Mouse (Mus musculus) intestine, embryonic 16.5 days (tissue): ENCODE data around the gene Ang2. TPM values are rescaled to one million over a fixed set of nuclear protein-coding genes. Genes with fewer than 3 reads are reported as not detected.
"Not testable (repeated sequence)": the region's sequence is repeated elsewhere in the genome, so short reads cannot be mapped to it uniquely, and the experiment has no call there.

ENCODE experiments used
- ATAC-seq: fragments of 200-750 bp; cut with Nextera tagmentation; 2 replicates; pipeline ENCODE4 v1.8.0; 2017; ENCODE audit warnings: moderate TSS enrichment, moderate library complexity
- H3K27ac ChIP-seq: fragments of 300-500 bp; sonication (generic); 2 replicates; pipeline ENCODE4 v1.5.1; 2014; ENCODE audit warnings: mild to moderate bottlenecking, low read length
- H3K27me3 ChIP-seq: fragments of 300-500 bp; sonication (generic); replicated peaks from 2 replicates; pipeline ENCODE4 v1.6.1; 2014; ENCODE audit warnings: low read length, control low read depth, mixed read lengths; ENCODE audit not compliant: control insufficient read depth, insufficient read depth
- H3K36me3 ChIP-seq: fragments of 300-500 bp; sonication (generic); 2 replicates; pipeline ENCODE4 v1.6.1; 2014; ENCODE audit warnings: low read length, control low read depth; ENCODE audit not compliant: control insufficient read depth, insufficient read depth
- H3K4me1 ChIP-seq: fragments of 300-500 bp; sonication (generic); 2 replicates; pipeline ENCODE4 v1.6.1; 2014; ENCODE audit warnings: low read length, control low read depth, mixed read lengths; ENCODE audit not compliant: control insufficient read depth, insufficient read depth
- H3K4me2 ChIP-seq: fragments of 300-500 bp; sonication (generic); 2 replicates; pipeline ENCODE4 v1.6.1; 2014; ENCODE audit warnings: low read depth, low read length, control low read depth
- H3K4me3 ChIP-seq: fragments of 300-500 bp; sonication (generic); 2 replicates; pipeline ENCODE4 v1.5.1; 2014; ENCODE audit warnings: mild to moderate bottlenecking, low read length
- H3K9ac ChIP-seq: fragments of 300-500 bp; sonication (generic); 2 replicates; pipeline ENCODE4 v1.6.1; 2014; ENCODE audit warnings: low read depth, low read length
- H3K9me3 ChIP-seq: fragments of 300-500 bp; sonication (generic); 2 replicates; pipeline ENCODE4 v1.6.1; 2016; ENCODE audit warnings: low read length, control low read depth; ENCODE audit not compliant: control insufficient read depth
- WGBS: fragments of 180-500 bp; shearing (Covaris S2); extraction: QIAGEN DNeasy Blood & Tissue Kit; methylation state at CpG from one replicate; pipeline ENCODE4 v1.1.7; 2014; 5-methylcytosine and 5-hydroxymethylcytosine counted together
- polyA plus RNA-seq: library from polyadenylated mRNA; unstranded; fragments of >200 nt; fragmentation: Nextera tagmentation; extraction: Ambion mirVana; gene quantifications from 2 replicates; pipeline ENCODE4 v1.2.1, GENCODE M21; 2015

The Ang2 gene
- polyA plus RNA-seq, 1 experiment from 2014 or later = not detected

DNA sequence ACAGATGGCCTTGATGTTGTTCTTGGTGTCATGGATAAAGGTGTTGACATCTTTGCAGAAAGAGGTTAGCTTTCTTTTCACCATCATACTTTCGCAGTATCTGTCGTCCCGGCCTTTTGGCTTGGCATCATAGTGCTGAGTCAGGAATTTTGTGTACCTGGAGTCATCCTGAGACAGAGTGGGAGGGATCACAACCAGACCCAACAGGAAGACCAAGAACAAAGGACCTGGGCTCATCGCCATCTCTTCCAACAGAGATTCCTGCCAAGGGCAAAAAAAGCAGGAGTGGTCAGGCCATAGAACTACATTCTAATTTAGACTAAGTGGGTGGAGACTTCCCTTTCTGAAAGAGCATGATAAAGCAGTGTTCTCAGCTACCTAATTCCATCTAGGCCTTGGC, 3.3 kb downstream of the Ang2 start:
- Histone ChIP-seq H3K4me2 (no peak overlapping the region), H3K27ac (no peak overlapping the region), H3K4me1 (no peaks in the 10 kb centered on the region), H3K9ac (no peak overlapping the region), H3K27me3 (no peaks in the 10 kb centered on the region), H3K4me3 (no peak overlapping the region), H3K36me3 (no peaks in the 10 kb centered on the region), H3K9me3 (no peaks in the 10 kb centered on the region)
- ATAC-seq = no peak
- WGBS = 88% methylated on average over 4 of the region's 4 CpGs

DNA sequence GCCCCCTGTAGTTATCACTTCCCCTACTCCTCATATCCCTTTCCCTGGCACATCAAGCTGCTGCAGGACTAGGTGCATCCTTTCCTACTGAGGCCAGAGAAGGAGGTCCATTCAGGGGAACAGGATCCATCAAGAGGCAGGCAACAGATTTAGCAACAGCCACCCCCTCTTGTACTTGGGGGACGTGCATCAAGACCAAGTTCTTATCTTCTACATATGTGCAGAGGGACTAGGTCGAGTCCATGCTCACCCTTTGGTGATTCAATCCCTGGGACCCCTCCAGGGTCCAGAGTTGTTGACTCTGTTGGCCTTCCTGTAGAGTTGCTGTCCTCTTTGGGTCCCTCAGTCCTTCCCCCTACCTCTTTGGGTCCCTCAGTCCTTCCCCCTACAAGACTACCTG, 17.9 kb downstream of the Ang2 start:
- H3K27ac ChIP-seq, ATAC-seq, H3K4me3 ChIP-seq, H3K4me2 ChIP-seq, H3K4me1 ChIP-seq, H3K9ac ChIP-seq, H3K27me3 ChIP-seq, H3K36me3 ChIP-seq, H3K9me3 ChIP-seq: not testable (repeated sequence)
- 83% methylated on average over 2 of the region's 2 CpGs for WGBS

DNA sequence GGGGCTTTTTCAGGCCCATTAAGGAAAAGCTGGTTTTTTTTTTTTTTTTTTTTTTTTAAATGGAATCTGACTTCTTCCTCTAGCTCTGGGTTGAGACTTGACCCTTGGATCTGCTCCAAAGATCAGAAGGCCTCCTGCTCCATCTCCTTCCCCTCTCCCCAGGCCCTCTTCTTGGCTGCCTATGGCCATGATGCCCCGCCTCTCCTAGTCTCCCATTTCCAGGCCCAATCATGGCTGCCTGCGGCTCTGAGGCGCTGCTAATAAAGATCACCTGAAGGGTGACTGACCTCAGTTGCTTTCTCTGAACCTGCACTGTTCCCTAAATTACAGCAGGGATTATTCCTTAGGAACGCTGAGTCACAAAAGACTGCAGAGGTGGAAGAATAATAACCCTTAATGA, 25.1 kb downstream of the Ang2 start:
- Histone ChIP-seq H3K27ac (no peak overlapping the region), H3K27me3 (no peaks in the 10 kb centered on the region), H3K9ac (no peak overlapping the region), H3K4me2 (no peak overlapping the region), H3K4me1 (no peaks in the 10 kb centered on the region), H3K36me3 (no peaks in the 10 kb centered on the region), H3K9me3 (no peaks in the 10 kb centered on the region), H3K4me3 (no peak overlapping the region)
- 67% methylated on average over 4 of the region's 4 CpGs for WGBS
- ATAC-seq = peak; percentile 80

DNA sequence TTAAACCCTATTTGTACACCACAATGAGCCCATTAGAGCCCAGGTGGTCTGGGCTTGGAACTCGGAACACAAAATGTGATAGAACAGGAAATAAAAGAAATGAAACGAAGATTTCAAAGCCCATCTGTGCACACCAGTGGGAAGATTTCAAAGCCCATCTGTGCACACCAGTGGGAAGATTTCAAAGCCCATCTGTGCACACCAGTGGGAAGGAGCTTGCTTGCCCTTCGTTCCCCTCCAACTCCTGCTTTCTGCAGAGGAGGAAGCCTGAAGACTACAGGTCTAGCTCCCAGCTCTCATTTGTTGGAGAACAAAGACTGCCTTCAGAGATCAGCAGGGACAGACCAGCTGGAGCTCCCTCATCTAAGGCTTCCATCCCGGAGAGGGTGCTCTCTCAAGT, 26.0 kb downstream of the Ang2 start:
- not testable (repeated sequence) for H3K9ac ChIP-seq, H3K27ac ChIP-seq, H3K4me3 ChIP-seq, H3K4me1 ChIP-seq, ATAC-seq, H3K4me2 ChIP-seq, H3K9me3 ChIP-seq, H3K27me3 ChIP-seq, H3K36me3 ChIP-seq
- WGBS = 60% methylated on average over 4 of the region's 4 CpGs

DNA sequence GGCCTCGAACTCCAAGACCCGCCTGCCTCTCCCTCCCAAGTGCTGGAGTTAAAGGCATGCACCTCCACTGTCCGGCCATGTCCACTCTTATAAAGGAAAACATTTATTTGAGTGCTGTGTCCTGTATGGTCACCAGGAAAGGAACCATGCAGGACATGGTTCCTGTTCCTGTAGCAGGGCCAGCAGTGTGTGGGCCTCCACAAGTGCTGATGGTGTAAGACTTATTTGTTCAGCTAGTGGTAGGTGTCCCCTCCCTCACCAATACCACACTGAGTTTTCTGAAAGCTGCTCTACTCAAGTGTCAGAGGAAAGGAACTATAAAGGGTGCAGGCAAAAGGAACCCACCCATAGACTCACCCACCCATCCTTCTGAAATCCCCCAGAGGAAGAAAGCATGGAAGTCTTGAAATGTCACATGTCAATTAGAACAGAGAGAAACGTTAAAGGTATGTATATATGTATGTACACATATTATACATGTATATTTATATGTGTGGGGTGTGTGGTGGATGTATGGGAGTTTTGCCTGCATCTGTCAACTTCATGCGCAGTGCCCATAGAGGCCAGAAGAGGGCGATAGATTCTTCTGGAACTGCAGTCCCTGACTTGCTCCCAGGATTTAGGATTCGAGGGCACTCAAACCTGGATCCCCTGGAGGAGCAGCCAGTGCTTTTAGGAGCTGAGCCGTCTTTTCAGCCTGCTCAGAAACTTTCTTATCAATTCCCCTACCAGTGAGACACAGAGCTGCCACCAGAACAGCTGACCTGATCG, 26.7 kb downstream of the Ang2 start:
- not testable (repeated sequence) for H3K4me3 ChIP-seq, H3K27ac ChIP-seq, H3K9me3 ChIP-seq, H3K36me3 ChIP-seq, ATAC-seq, H3K4me2 ChIP-seq, H3K4me1 ChIP-seq, H3K9ac ChIP-seq, H3K27me3 ChIP-seq
- 37% methylated on average over 9 of the region's 9 CpGs for WGBS

DNA sequence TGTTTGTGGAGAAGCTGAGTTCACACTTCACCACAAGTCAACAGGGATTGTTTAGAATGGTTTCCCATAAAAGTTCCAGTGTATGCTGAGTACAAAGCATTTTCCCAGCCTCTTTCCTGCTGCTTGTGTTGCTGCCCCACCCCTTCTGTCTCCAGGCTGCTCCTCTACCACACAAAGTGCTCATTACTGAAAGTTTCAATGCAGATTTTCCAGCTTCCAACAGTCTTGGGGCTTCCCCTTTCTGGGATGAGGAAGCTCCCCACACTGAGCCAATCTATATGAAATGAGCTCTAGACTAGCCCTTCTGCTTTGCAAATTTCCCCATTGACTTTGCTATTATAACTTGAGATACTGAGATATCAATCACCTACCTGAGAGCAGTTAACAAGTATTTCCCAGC, 32.9 kb downstream of the Ang2 start:
- Histone ChIP-seq H3K36me3 (no peaks in the 10 kb centered on the region), H3K4me3 (no peak overlapping the region), H3K9ac (no peak overlapping the region), H3K27me3 (no peaks in the 10 kb centered on the region), H3K4me2 (no peak overlapping the region), H3K27ac (no peak overlapping the region), H3K9me3 (no peaks in the 10 kb centered on the region), H3K4me1 (no peaks in the 10 kb centered on the region)
- ATAC-seq = no peak

DNA sequence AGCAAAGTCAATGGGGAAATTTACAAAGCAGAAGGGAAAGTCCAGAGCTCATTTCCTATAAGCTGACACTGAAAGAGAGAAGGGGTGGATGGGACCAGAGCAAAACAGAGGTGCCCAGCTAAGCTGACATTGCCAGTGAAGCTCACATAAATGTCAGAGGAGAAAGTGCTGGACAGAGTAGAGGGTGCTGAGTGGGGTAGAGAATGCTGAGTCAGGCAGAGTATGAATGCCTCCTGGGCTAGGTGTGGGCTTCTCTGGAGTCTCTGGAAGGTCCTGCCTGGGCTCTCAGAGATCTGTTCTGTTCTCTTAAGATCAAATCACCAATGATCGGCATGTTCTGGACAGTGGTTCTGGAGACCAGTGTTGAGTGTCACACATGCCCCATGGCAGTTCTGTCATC, 33.5 kb downstream of the Ang2 start:
- Histone ChIP-seq H3K4me1 (no peaks in the 10 kb centered on the region), H3K9ac (no peak overlapping the region), H3K36me3 (no peaks in the 10 kb centered on the region), H3K27me3 (no peaks in the 10 kb centered on the region), H3K4me2 (no peak overlapping the region), H3K27ac (no peak overlapping the region), H3K9me3 (no peaks in the 10 kb centered on the region), H3K4me3 (no peak overlapping the region)
- ATAC-seq = no peak
- WGBS = 100% methylated on average over 1 of the region's 1 CpGs

DNA sequence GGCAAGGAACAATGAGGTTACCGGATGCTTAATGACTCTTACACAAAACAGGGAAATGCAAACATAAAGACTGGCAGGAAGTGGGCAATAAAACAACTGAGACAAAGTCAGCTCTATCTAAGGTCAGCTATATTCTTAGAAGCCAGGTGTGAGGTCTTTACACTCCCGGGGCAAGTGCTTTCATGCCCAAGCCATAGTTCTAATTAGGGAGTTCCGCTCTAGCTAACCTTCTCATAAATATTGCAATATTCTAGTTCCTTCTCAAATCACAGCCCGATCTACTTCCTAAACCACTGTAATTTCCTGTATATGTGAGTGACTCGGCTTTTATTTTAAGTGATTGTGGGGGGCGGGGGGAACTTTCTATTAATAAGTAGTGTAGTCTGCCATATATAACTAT, 35.6 kb downstream of the Ang2 start:
- H3K4me3 ChIP-seq, H3K9me3 ChIP-seq, H3K36me3 ChIP-seq, H3K27me3 ChIP-seq, H3K27ac ChIP-seq, H3K4me2 ChIP-seq, ATAC-seq, H3K9ac ChIP-seq, H3K4me1 ChIP-seq: not testable (repeated sequence)
- 85% methylated on average over 6 of the region's 6 CpGs for WGBS

DNA sequence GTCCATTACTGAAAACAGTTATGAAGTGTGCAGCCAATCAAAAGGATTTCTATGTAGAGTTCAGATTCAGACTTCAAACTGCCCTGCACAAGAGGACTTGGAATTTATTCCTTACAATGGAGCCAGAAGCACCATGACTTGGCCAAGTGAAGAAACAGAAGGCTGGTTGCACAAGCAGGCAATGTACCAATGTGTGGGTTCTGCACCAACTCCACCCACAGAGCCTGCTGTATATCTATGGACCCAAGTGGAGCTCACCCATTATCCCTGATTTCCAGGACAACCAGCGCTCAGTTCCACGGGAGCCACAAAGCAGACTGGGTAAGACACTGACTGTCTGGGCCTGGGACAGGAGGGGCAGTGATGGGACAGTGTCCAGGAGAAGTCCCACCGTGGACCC, 37.0 kb downstream of the Ang2 start, which contains the start of gene Rnase2b:
Gene Rnase2b (plus strand): TSS at position 285 of the 400 bp plus-strand sequence.
- H3K27me3 ChIP-seq, H3K27ac ChIP-seq, H3K9ac ChIP-seq, H3K4me1 ChIP-seq, H3K4me3 ChIP-seq, H3K9me3 ChIP-seq, H3K4me2 ChIP-seq, H3K36me3 ChIP-seq, ATAC-seq: not testable (repeated sequence)
- WGBS = 95% methylated on average over 3 of the region's 3 CpGs

DNA sequence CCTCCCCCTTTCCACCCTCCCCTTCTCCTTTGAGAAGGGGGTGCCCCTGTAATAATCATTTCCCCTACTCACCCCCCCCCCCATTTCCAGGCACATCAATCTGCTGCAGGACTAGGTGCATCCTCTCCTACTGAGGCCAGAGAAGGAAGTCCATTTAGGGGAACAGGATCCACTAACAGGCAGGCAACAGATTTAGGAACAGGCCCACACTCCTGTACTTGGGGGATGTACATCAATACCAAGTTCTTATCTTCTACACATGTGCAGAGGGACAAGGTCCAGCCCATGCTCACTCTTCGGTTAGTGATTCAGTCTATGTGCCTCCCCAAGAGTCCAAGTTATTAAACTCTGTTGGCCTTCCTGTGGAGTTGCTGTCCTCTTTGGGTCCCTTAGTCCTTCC, 41.9 kb downstream of the Ang2 start:
- H3K4me3 ChIP-seq = no peak overlapping the region
- H3K27me3 ChIP-seq = no peaks in the 10 kb centered on the region
- H3K4me2 ChIP-seq = no peak overlapping the region
- H3K36me3 ChIP-seq = no peaks in the 10 kb centered on the region
- no peaks in the 10 kb centered on the region for H3K9me3 ChIP-seq
- H3K9ac ChIP-seq = no peak overlapping the region
- H3K4me1 ChIP-seq = no peaks in the 10 kb centered on the region
- ATAC-seq = no peak
- 81% methylated on average over 1 of the region's 1 CpGs for WGBS
- H3K27ac ChIP-seq = no peak overlapping the region
